Mouse (Mus musculus) intestine, postnatal 0 days (tissue): ENCODE data around the gene Fndc4. TPM values are rescaled to one million over a fixed set of nuclear protein-coding genes. Genes with fewer than 3 reads are reported as not detected.

ENCODE experiments used
- ATAC-seq: fragments of 200-750 bp; cut with Nextera tagmentation; 2 replicates; pipeline ENCODE4 v1.8.0; 2017; ENCODE audit warnings: mild to moderate bottlenecking, moderate TSS enrichment, moderate library complexity
- H3K27ac ChIP-seq: fragments of 300-500 bp; sonication (generic); 2 replicates; pipeline ENCODE4 v1.5.1; 2014; ENCODE audit warnings: mild to moderate bottlenecking, low read depth, low read length, moderate library complexity
- H3K27me3 ChIP-seq: fragments of 300-500 bp; sonication (generic); replicated peaks from 2 replicates; pipeline ENCODE4 v1.6.1; 2014; ENCODE audit warnings: low read length, mixed read lengths; ENCODE audit not compliant: control insufficient read depth, insufficient read depth
- H3K36me3 ChIP-seq: fragments of 300-500 bp; sonication (generic); 2 replicates; pipeline ENCODE4 v1.6.1; 2014; ENCODE audit warnings: mild to moderate bottlenecking, moderate library complexity; ENCODE audit not compliant: control insufficient read depth, insufficient read depth
- H3K4me1 ChIP-seq: fragments of 300-500 bp; sonication (generic); replicated peaks from 2 replicates; pipeline ENCODE4 v1.6.1; 2014; ENCODE audit warnings: antibody characterized with exemption, low read length, mixed read lengths; ENCODE audit not compliant: control insufficient read depth, insufficient read depth
- H3K4me2 ChIP-seq: fragments of 300-500 bp; sonication (generic); replicated peaks from 2 replicates; pipeline ENCODE4 v1.6.1; 2014; ENCODE audit warnings: low read depth, mild to moderate bottlenecking, moderate library complexity
- H3K4me3 ChIP-seq: fragments of 300-500 bp; sonication (generic); 2 replicates; pipeline ENCODE4 v1.5.1; 2014; ENCODE audit warnings: low read depth, low read length
- H3K9ac ChIP-seq: fragments of 300-500 bp; sonication (generic); 2 replicates; pipeline ENCODE4 v1.6.1; 2014; ENCODE audit warnings: mild to moderate bottlenecking, low read depth, low read length
- H3K9me3 ChIP-seq: fragments of 300-500 bp; sonication (generic); 2 replicates; pipeline ENCODE4 v1.6.1; 2016; ENCODE audit warnings: mixed run types; ENCODE audit not compliant: control insufficient read depth
- CTCF ChIP-seq: sonication (generic); IDR thresholded peaks from 2 replicates; pipeline ENCODE4 v1.5.1; 2016; ENCODE audit warnings: low read depth, mild to moderate bottlenecking, control low read depth, antibody characterized with exemption, moderate library complexity
- WGBS: fragments of 180-500 bp; shearing (Covaris S2); extraction: QIAGEN DNeasy Blood & Tissue Kit; methylation state at CpG from one replicate; pipeline ENCODE4 v1.1.7; 2014; 5-methylcytosine and 5-hydroxymethylcytosine counted together
- polyA plus RNA-seq: library from polyadenylated mRNA; unstranded; fragments of >200 nt; fragmentation: Nextera tagmentation; extraction: Ambion mirVana; gene quantifications from 2 replicates; pipeline ENCODE4 v1.2.1, GENCODE M21; 2015

Gene Fndc4
- polyA plus RNA-seq, 1 experiment from 2014 or later = 7.2 TPM

GRCm38 (mm10) chr5:31267686-31268085 is 28.2 kb downstream of the Fndc4 start:
- no peaks in the 10 kb centered on the region for H3K4me1 ChIP-seq
- WGBS = 81% methylated on average over 6 of the region's 6 CpGs
- TF ChIP-seq CTCF = no peak
- H3K9me3 ChIP-seq = no peaks in the 10 kb centered on the region
- no peak for ATAC-seq
- peaks cover 50% of the 10 kb centered on the region for H3K36me3 ChIP-seq
- no peak overlapping the region for H3K4me3 ChIP-seq
- no peaks in the 10 kb centered on the region for H3K27me3 ChIP-seq
- H3K4me2 ChIP-seq = no peak overlapping the region
- no peak overlapping the region for H3K27ac ChIP-seq
- H3K9ac ChIP-seq = no peak overlapping the region

GRCm38 (mm10) chr5:31266101-31266500 is 29.8 kb downstream of the Fndc4 start:
- H3K4me1 ChIP-seq = no peaks in the 10 kb centered on the region
- H3K9me3 ChIP-seq = no peaks in the 10 kb centered on the region
- WGBS = 78% methylated on average over 7 of the region's 7 CpGs
- no peak overlapping the region for H3K4me3 ChIP-seq
- H3K27me3 ChIP-seq = no peaks in the 10 kb centered on the region
- ATAC-seq = no peak
- no peak overlapping the region for H3K4me2 ChIP-seq
- no peak overlapping the region for H3K9ac ChIP-seq
- H3K27ac ChIP-seq = no peak overlapping the region
- H3K36me3 ChIP-seq = peaks cover 57% of the 10 kb centered on the region
- TF ChIP-seq CTCF = no peak

- 85% methylated on average over 11 of the region's 11 CpGs for WGBS
- no peak overlapping the region for H3K9ac ChIP-seq
- no peak overlapping the region for H3K4me2 ChIP-seq
- H3K27me3 ChIP-seq = no peaks in the 10 kb centered on the region
- TF ChIP-seq CTCF = no peak
- H3K4me3 ChIP-seq = no peak overlapping the region
- peaks cover 34% of the 10 kb centered on the region for H3K36me3 ChIP-seq
- no peaks in the 10 kb centered on the region for H3K4me1 ChIP-seq
- H3K9me3 ChIP-seq = no peaks in the 10 kb centered on the region
- ATAC-seq = no peak
- no peak overlapping the region for H3K27ac ChIP-seq
Observed at GRCm38 (mm10) chr5:31257616-31258015, 38.3 kb downstream of the Fndc4 start.

GRCm38 (mm10) chr5:31255971-31256370 is 39.9 kb downstream of the Fndc4 start:
- no peak overlapping the region for H3K4me3 ChIP-seq
- no peak for ATAC-seq
- no peak overlapping the region for H3K9ac ChIP-seq
- no peaks in the 10 kb centered on the region for H3K9me3 ChIP-seq
- no peaks in the 10 kb centered on the region for H3K4me1 ChIP-seq
- no peaks in the 10 kb centered on the region for H3K27me3 ChIP-seq
- peaks cover 29% of the 10 kb centered on the region for H3K36me3 ChIP-seq
- H3K27ac ChIP-seq = no peak overlapping the region
- no peak overlapping the region for H3K4me2 ChIP-seq
- 87% methylated on average over 2 of the region's 2 CpGs for WGBS
- TF ChIP-seq CTCF = no peak

GRCm38 (mm10) chr5:31255381-31255780 is 40.5 kb downstream of the Fndc4 start:
- Histone ChIP-seq H3K36me3 (peaks cover 33% of the 10 kb centered on the region), H3K27ac (peak overlapping the region; percentile 78; the same call in 1 of the 2 replicates), H3K4me3 (no peak overlapping the region), H3K9ac (no peak overlapping the region), H3K27me3 (no peaks in the 10 kb centered on the region), H3K4me1 (no peaks in the 10 kb centered on the region), H3K4me2 (no peak overlapping the region; the same call in 1 of the 2 replicates), H3K9me3 (no peaks in the 10 kb centered on the region)
- TF ChIP-seq CTCF = no peak
- WGBS = 83% methylated on average over 2 of the region's 2 CpGs
- ATAC-seq = no peak

GRCm38 (mm10) chr5:31254901-31255300 is 41.0 kb downstream of the Fndc4 start:
- no peak for TF ChIP-seq CTCF
- peak overlapping the region; percentile 78 for H3K27ac ChIP-seq
- peaks cover 33% of the 10 kb centered on the region for H3K36me3 ChIP-seq
- H3K4me2 ChIP-seq = peak overlapping the region; percentile 74
- no peaks in the 10 kb centered on the region for H3K27me3 ChIP-seq
- H3K4me1 ChIP-seq = no peaks in the 10 kb centered on the region
- no peaks in the 10 kb centered on the region for H3K9me3 ChIP-seq
- H3K9ac ChIP-seq = no peak overlapping the region
- no peak for ATAC-seq
- no peak overlapping the region for H3K4me3 ChIP-seq
- 66% methylated on average over 8 of the region's 8 CpGs for WGBS

GRCm38 (mm10) chr5:31254452-31254851 is 41.4 kb downstream of the Fndc4 start:
- Histone ChIP-seq H3K9ac (no peak overlapping the region), H3K27me3 (no peaks in the 10 kb centered on the region), H3K4me3 (no peak overlapping the region), H3K4me1 (no peaks in the 10 kb centered on the region), H3K36me3 (peaks cover 35% of the 10 kb centered on the region), H3K9me3 (no peaks in the 10 kb centered on the region), H3K27ac (peak overlapping the region; percentile 78), H3K4me2 (peak overlapping the region; percentile 74)
- TF ChIP-seq CTCF = no peak
- WGBS = 27% methylated on average over 7 of the region's 7 CpGs
- ATAC-seq = peak; percentile 68
